Mouse (Mus musculus) bone marrow, adult 2 months (tissue): ENCODE measurements around the gene Rgs12.

ENCODE experiments used
- CTCF ChIP-seq: fragments of 200-500 bp; IDR thresholded peaks from 2 replicates; pipeline ENCODE4 v1.5.1; 2011; ENCODE audit warnings: low read length, control low read depth; ENCODE audit not compliant: control insufficient read depth, insufficient read depth
- POLR2A ChIP-seq: fragments of 200-500 bp; IDR thresholded peaks from 2 replicates; pipeline ENCODE4 v1.6.1; 2011; ENCODE audit warnings: low read depth, mild to moderate bottlenecking, control low read depth, low read length, borderline replicate concordance; ENCODE audit not compliant: control insufficient read depth

DNA sequence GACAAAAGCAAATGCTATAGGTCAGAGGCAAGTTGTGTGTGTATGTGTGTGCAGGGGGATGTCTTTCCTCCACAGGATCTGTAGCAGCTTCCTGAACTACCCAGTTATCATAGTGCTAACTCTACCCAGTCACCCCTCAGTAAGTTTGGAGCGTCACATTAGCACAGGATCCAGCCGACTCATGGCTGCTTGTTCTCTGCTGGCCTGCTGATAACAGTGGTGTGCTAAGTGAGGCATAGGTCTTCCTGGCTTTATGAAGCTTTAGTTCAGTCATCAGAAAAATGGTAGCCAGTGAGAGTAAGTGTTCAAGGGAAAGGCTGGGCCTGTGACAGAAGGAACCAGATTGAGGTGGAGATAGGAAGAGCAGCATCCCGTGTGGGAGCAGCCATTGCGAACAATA is 25.3 kb upstream of the Rgs12 start:
- TF ChIP-seq POLR2A (no peak), CTCF (no peak)
